Mouse (Mus musculus) lung, postnatal 36 days (tissue): ENCODE measurements around the gene Cux2.

Experiments
- DNase-seq: peaks from one replicate; pipeline ENCODE4 v3.0.0; 2022; ENCODE audit warnings: mixed read lengths

The Cux2 gene

DNA sequence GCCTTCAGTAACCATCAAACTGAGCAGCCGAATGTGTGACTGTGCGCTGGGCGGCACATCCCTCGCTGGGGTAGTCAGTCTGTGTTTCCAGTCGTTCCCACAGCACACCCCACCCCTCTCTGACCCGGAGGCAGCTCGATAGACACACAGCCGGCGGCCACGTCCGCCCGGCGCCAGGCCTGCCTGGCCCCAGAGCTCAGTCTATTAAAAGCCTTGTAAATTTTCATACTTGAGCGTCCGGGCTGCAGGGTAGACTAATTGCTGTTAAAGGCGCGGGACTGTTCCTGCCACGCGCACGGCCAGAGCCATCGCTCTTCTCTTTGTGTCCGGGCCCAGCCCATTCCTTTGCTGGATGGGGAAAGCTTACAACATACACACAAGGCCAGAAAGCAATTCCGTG is 135.9 kb downstream of the Cux2 start:
- no peak for DNase-seq

DNA sequence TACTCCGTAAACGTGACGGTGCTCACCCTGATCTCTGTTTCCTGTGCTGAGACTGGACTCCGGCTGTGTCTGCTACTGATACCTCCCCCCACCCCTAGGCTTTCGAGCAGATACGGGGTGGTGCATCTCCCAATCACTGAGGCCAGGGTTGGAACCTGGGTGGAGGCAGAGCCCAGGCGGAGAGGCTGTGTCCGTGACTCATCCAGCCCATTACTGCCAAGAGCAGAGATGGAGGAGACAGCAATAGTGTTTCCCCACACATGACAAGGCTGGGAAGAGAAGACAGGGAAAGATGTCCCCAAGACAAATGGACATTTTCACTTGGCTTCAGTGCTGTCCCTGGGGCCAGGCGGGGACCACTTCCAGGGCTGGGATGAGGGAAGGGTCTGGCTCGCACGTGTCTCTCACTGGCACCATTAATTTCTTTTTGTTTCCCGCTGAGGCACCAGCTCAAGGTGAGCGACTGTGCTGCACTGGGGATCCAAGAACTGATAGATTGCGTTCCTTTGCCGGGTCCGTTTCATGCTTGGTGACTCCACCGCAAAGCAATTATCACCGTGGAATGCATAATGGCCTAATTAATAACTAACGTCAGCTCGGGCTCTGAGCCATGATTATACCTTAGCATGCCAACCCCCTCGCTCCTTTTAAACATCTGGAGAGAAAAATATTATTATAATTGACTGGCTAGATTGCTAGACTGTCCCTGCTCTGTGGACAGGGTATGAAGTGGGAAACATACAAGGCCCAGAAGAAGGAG is 140.5 kb downstream of the Cux2 start:
- no peak for DNase-seq

DNA sequence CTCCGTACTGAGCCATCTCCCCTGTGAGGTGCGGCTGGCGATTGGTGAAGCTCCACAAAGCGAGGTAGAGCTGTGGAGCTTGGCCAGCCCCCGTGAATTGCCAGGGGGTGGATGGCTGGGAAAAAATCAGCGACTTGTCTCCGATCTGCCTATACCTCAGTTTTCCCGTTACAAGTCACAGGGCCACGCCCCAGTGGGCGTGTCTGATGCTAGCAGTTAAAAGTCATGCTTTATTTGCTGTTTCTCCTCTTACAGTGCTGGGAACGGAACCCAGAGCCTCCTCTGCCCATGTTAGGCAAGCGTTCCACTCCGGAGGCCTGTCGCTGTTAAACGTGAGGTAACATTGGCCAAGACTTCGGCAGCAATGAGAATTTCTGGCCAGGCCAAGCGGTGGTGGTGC is 144.2 kb downstream of the Cux2 start:
- no peak for DNase-seq

- no peak for DNase-seq
Measured at GRCm38 (mm10) chr5:121904799-121905198, 145.1 kb downstream of the Cux2 start.

DNA sequence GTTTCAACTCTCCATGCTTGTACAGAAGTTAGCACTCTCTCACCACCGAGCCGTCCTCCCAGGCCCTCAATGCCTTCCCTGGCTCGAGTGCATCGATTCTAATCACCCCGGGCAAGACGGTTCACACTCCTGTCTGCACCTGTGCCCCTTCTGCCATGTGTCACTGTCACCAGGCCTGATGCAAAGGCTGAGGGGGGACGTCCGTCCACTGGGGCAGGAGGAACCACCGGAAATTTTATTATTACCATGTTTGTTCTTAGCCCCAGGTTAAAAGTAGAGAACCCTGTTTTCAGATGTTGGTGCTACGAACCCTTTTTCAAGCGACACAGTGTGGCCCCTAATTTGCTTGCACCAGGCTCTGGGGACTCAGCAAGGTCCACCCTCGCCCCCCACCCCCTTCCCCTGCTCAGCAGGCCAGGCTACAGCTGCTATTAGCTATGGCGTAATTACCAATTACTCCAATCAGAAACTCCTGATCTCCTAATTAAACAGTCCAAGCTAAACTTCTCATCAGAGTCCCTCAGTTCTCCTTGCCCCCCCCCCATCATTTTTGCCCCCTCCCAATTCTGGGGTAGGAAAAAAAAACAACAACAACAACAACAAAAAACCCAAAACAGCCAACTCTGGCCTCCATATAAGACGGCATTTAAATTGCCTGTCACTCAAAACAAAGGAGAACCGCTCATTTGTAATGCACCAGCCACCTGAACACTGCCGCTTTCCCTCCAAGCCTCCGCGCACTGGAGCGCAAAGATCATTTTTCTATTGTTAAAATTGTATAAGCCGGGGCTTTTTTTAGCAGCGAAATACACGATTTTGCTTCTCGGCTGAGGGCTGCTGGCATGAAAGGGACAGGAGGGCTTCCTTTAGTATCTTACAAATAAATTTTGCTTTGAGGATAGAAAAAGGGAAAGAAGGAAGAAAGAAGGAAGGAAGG is 146.8 kb downstream of the Cux2 start:
- no peak for DNase-seq

DNA sequence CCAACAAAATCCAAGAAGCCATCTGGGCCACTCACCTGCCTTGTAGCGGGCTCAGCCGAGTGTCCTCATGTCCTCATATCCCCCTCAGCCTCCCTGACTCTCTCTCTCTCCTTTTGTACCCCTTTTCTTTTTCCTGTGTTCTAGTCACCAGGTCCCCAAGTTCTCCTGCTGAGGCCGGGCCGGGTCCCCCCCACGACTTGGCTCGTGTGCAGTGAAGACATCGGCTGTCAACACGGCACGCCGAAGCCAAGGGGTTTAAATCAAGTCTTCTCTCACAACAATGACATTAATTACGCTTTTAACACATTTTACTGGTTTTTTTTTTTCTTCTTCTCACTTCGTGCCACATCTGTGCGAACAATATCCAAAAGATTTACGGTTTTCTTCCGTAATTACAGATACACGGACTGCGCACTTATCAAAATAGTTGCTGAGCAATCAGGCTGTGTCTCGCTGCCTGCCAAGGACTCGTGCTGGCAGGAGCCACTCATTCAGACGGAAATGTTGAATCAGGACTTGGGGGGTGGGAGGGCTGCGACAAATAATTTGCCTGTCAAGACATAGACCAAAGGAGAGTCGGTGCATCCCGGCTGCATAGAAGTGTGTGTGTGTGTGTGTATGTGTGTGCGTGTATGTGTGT is 154.7 kb downstream of the Cux2 start:
- no peak for DNase-seq

DNA sequence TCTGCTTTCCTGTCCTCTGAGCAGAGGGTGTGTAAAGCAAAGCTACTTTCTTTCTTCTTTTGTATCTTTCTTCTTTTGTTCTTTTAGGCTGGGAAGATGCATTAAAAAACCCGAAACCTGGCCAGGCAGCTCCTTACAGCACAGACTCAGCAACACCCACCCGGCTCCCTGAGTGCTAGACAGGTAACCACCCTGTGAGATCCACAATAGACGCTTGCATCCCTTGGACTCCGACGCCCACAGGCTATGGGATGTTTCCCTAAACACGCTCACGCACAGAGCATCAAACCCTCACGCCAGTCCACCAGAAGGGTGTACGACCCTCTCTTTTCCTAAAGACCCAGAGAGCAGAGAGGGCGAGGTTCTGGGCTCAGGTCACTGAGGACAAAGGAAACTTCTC is 155.3 kb downstream of the Cux2 start:
- no peak for DNase-seq

GRCm38 (mm10) chr5:121893581-121893980 is 156.3 kb downstream of the Cux2 start:
- DNase-seq, result peak; percentile 38

DNA sequence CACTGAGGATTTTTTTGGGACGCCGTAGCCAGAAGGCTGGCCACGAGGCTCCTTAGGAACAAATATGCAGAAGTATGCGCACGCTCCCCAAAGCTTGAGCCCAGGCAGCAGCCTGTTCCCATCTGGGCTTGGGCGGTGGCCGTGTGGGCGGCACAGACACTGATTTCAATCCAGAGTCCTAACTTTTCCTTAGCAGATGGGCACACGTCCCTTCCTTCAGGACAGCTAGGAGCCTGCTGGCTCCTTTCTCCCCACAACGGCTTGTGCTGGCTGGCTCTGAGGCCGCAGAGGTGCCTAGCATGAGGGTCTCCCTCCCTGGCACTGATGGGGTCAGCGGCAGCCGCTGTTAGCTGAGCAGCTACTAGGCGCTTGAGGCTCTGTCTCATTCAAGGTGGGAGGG is 157.6 kb downstream of the Cux2 start:
- DNase-seq, result no peak

GRCm38 (mm10) chr5:121890925-121891324 is 159.0 kb downstream of the Cux2 start:
- DNase-seq, result no peak

DNA sequence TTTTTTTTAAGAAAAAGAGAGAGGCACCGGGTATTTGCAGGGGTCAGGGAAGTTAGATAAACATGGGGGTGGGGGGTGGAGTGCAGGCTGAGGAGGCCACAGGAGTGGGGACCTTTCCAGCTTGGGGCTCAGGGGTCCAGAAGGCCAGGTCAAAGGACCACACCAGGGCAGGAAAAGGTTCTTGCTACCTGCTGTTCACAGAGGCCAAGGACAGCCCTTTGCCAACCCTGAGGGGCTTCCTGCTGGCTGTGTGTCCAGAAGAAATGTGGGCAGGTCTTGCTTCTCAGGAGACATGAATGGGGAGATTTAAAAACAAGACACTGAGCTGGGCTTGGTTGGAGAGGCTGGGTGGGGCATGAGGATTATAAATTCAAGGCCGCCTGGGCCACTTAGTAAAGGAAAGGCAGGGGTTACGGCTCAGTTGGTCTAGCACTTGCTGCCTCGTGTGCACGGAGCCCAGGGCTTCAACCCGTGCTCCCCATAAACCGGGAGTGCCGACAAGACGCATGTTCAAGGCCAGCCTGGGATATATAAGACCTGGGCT is 160.0 kb downstream of the Cux2 start:
- DNase-seq, result no peak

GRCm38 (mm10) chr5:121889375-121889774 is 160.5 kb downstream of the Cux2 start:
- DNase-seq, result no peak

DNA sequence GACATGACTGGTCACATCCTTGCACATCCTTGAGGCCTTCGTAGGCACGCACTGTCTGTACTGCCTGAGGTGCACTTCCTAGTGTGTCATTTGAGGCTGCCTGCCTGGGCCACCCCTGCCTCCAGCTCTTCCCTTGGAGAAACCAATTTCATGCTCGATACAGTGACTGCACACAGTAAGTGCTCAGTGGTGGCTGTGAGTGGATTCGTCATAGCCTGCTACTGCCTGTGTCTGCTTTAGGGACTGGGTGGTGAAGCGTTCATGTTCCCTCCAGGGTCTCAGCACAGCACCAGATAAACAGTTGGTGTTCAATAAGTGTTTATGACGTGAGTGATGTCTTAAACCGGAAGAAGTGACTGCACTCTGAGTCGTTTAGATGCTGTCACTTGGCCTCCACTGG is 166.5 kb downstream of the Cux2 start:
- no peak for DNase-seq

GRCm38 (mm10) chr5:121879211-121879610 is 170.7 kb downstream of the Cux2 start:
- DNase-seq, result peak; percentile 62

DNA sequence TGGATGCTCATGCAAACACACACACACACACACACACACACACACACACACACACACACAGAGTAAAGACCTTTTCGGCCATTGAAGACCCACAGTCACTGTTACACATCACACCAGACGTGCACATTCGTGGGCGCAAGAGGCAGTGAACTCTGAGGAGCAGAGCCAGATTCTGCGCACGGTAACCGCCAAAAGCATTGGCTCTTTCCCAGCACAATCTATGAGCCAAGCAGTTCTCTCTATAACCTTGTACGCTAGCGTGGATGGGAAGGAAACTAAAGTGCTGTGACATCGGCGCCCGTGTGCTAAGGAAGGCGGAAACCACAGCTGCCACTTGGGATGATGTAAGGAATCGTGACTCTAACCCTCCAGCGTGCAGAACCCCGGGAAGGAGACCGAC is 171.2 kb downstream of the Cux2 start:
- no peak for DNase-seq

DNA sequence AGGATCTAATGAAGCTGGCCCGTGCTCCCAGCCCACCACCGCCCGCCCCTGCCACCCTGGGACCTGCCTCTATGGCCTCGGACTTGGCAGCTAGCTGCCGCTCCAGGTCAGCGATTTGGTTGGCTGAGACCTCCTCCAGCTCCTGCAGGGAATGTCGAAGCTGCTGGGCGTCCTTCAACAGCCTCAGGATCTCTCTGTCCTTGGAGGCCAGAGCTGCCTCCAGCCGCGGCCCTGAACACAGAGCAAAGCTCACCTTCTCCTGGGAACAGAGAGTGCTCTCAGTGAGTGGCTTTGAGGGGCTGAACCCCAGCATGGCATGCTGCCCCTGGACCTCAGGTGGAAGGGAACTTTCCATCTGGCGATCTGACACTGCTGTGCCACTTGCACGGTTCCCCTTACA is 173.0 kb downstream of the Cux2 start:
- no peak for DNase-seq

DNA sequence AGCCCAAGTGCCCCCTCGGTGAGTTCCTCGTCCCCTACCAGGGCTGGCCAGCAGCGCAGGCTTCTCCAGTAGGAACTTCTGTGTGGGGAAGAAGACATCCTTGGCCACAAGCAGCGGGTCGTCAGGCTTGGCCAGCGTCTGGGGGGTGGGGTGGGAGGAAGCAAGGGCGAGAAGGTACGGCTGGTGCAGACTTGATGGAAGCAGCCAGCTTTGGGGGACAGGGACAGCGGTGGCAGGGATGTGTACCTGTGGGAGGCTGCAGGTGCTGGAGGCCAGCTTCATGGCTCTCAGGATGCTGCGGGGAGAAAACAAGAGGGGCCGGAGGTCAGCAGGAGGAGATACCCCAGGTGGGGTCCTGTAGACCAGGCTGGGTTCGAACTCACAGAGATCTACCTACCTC is 174.9 kb downstream of the Cux2 start:
- DNase-seq, result no peak

- peak; percentile 86 for DNase-seq
Measured at GRCm38 (mm10) chr5:121872158-121872557, 177.7 kb downstream of the Cux2 start.

DNA sequence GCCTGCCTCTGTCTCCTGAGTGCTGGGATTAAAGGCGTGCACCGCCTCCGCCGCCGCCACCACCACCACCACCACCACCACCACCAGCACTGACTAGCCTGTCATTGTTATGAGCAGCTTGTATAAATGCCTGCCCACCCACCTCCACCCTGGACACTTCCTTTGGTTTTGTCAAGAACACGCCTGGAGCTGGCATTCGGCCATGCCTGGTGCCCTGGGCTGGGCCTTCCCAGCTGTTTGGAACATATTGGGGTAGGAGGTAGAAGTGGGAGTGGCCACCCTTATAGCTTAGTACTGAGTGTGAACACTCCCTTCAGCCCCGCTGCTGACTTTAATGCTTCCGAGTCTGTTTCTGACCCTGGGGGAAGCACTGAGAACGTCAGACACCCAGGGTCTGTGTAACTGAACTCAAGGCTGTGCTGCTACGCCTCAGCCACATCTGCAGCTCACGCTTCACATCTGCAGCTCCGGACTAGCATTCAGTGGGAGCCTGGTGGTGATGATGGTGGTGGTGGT is 178.3 kb downstream of the Cux2 start:
- peak; percentile 78 for DNase-seq

- peak; percentile 40 for DNase-seq
Measured at GRCm38 (mm10) chr5:121870832-121871231, 179.1 kb downstream of the Cux2 start.

- peak; percentile 60 for DNase-seq
Measured at GRCm38 (mm10) chr5:121867963-121868362, 181.9 kb downstream of the Cux2 start.

- DNase-seq, result no peak
Measured at GRCm38 (mm10) chr5:121864330-121864729, 185.6 kb downstream of the Cux2 start.

DNA sequence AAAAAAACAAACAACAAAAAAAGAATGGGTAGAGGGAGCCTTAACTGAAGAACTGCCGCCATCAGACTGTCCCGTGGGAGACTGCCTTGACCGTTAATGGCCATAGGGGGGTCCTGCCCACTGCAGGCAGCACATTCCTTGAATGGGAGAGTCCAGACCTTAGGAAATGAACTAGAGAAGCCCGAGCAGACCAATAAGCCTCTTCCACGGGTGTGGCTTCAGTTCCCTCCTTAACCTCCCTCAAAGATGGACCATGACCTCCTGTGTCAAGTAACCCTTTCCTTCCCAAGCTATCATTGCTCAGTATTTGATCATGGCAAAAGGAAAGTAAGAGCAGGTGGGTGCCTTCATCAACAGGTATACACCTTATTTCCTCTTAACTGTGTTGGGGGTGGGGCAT is 187.9 kb downstream of the Cux2 start:
- no peak for DNase-seq
